Comparison of ENCODE assay signal across 8 mouse cellular contexts in the genomic region with DNA sequence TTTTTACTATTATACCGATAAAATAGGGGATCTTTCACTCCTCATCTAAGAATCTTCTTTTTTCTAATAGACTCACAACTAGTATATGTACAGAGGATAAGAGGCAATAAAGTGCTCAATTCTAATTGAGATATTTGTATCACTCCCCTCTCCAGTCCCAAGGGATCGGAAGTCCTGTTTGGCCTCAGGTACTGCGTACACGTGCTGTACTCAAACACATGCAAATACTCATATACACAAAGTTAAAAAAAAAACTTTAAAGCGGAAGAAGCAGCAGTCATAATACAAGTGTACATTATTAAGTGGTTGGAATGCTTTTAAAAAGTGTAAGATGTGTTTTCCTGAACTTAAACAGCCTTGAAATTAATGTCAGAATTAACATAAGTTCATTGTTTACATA. TPM values are rescaled to one million over a fixed set of nuclear protein-coding genes. Genes with fewer than 3 reads are reported as not detected.
DNase-seq lines count a peak whose midpoint lies in the region; ATAC-seq lines count a peak whose summit lies in the region.

No protein-coding gene starts in this region.

- no peaks in the 10 kb centered on the region for H3K4me1 ChIP-seq in neural tube, embryonic 11.5 days (ENCODE audit: control insufficient read depth, insufficient read depth, low read length)
- H3K4me1 ChIP-seq in limb, embryonic 11.5 days (ENCODE audit: control insufficient read depth, insufficient read depth, low read length), result no peaks in the 10 kb centered on the region
- H3K4me1 ChIP-seq in stomach, embryonic 14.5 days (ENCODE audit: control insufficient read depth, insufficient read depth, low read length), result no peaks in the 10 kb centered on the region

- H3K27me3 ChIP-seq in neural tube, embryonic 11.5 days (ENCODE audit: control insufficient read depth, insufficient read depth, low read length), result no peaks in the 10 kb centered on the region
- no peaks in the 10 kb centered on the region for H3K27me3 ChIP-seq in limb, embryonic 11.5 days (ENCODE audit: control insufficient read depth, insufficient read depth, low read length)
- no peaks in the 10 kb centered on the region for H3K27me3 ChIP-seq in stomach, embryonic 14.5 days (ENCODE audit: control insufficient read depth, insufficient read depth, low read length)

- peak overlapping the region; percentile 43; the same call in 1 of the 2 replicates for H3K4me3 ChIP-seq in neural tube, embryonic 11.5 days (ENCODE audit: low read depth, low read length)
- H3K4me3 ChIP-seq in limb, embryonic 11.5 days (ENCODE audit: low read depth, low read length), result peak overlapping the region; percentile 28
- H3K4me3 ChIP-seq in stomach, embryonic 14.5 days (ENCODE audit: low read depth, low read length), result peak overlapping the region; percentile 47; the same call in 1 of the 2 replicates

- H3K4me2 ChIP-seq in neural tube, embryonic 11.5 days (ENCODE audit: low read depth), result no peak overlapping the region
- peak overlapping the region; percentile 41; the same call in 1 of the 2 replicates for H3K4me2 ChIP-seq in limb, embryonic 11.5 days (ENCODE audit: low read depth, severe bottlenecking)
- peak overlapping the region; percentile 33; the same call in 1 of the 2 replicates for H3K4me2 ChIP-seq in stomach, embryonic 14.5 days (replicated peaks; ENCODE audit: low read depth, low read length)

- peak; percentile 29 for DNase-seq in cerebellum, adult 9-10 months
- DNase-seq in cerebellum, adult 11-12 months, result no peak
- DNase-seq in neural tube, embryonic 11.5 days (ENCODE audit: low spot score), result no peak
- DNase-seq in neural tube, embryonic 10.5 days (ENCODE audit: extremely low spot score, low spot score), result no peak
- DNase-seq in limb, embryonic 11.5 days (ENCODE audit: low spot score), result no peak
- no peak for DNase-seq in cerebellum, postnatal 25 days

- H3K9me3 ChIP-seq in neural tube, embryonic 11.5 days (ENCODE audit: control insufficient read depth, low read length), result no peaks in the 10 kb centered on the region
- no peaks in the 10 kb centered on the region for H3K9me3 ChIP-seq in limb, embryonic 11.5 days (ENCODE audit: control insufficient read depth, low read length)
- H3K9me3 ChIP-seq in stomach, embryonic 14.5 days (ENCODE audit: control insufficient read depth, low read depth, low read length), result no peaks in the 10 kb centered on the region

- WGBS in neural tube, embryonic 11.5 days, result 73% methylated on average over 5 of the region's 5 CpGs
- 78% methylated on average over 5 of the region's 5 CpGs for WGBS in limb, embryonic 11.5 days
- 62% methylated on average over 5 of the region's 5 CpGs for WGBS in stomach, embryonic 14.5 days

- no peak overlapping the region for H3K27ac ChIP-seq in neural tube, embryonic 11.5 days (ENCODE audit: low read depth, low read length)
- H3K27ac ChIP-seq in limb, embryonic 11.5 days (replicated peaks; ENCODE audit: low read depth, low read length), result no peak overlapping the region
- H3K27ac ChIP-seq in stomach, embryonic 14.5 days (ENCODE audit: low read length), result no peak overlapping the region

- ATAC-seq in neural tube, embryonic 11.5 days (ENCODE audit: insufficient read depth, low FRiP score, low TSS enrichment), result no peak; the same call in 1 of the 2 replicates
- ATAC-seq in limb, embryonic 11.5 days (ENCODE audit: insufficient number of reproducible peaks, low FRiP score, low TSS enrichment, low read depth), result no peak
- peak; percentile 31; the same call in 1 of the 2 replicates for ATAC-seq in stomach, embryonic 14.5 days (ENCODE audit: insufficient number of reproducible peaks, insufficient read depth, low FRiP score, low read depth)
- no peak for ATAC-seq in cerebellum, adult (ENCODE audit: insufficient number of reproducible peaks, low FRiP score, low TSS enrichment)

- H3K36me3 ChIP-seq in neural tube, embryonic 11.5 days (ENCODE audit: control insufficient read depth, insufficient read depth, low read length), result no peaks in the 10 kb centered on the region
- no peaks in the 10 kb centered on the region for H3K36me3 ChIP-seq in limb, embryonic 11.5 days (ENCODE audit: control insufficient read depth, insufficient read depth, low read length)
- H3K36me3 ChIP-seq in stomach, embryonic 14.5 days (ENCODE audit: control insufficient read depth, insufficient read depth, low read length), result no peaks in the 10 kb centered on the region

- H3K9ac ChIP-seq in neural tube, embryonic 11.5 days (ENCODE audit: low read length), result no peak overlapping the region
- peak overlapping the region; percentile 34; the same call in 1 of the 2 replicates for H3K9ac ChIP-seq in limb, embryonic 11.5 days (ENCODE audit: low read length)
- no peak overlapping the region for H3K9ac ChIP-seq in stomach, embryonic 14.5 days (replicated peaks; ENCODE audit: low read depth, low read length)

RNA-seq across cellular contexts. Expression of a gene that starts 0.5 kb away (rescaled TPM):
- 39.4 and 40.1 TPM in 2 replicates for polyA plus RNA-seq in neural tube, embryonic 11.5 days (2014; fragmentation: Nextera tagmentation; extraction: Ambion mirVana)
- 46.9 and 54.6 TPM in 2 replicates for polyA plus RNA-seq in limb, embryonic 11.5 days (2014; fragmentation: Nextera tagmentation; extraction: Ambion mirVana)
- 78.2 and 83.8 TPM in 2 replicates for polyA plus RNA-seq in stomach, embryonic 14.5 days (2014; fragmentation: Nextera tagmentation; extraction: Ambion mirVana)

RNA-seq across cellular contexts. Expression of a gene that starts 0.7 kb away (rescaled TPM):
- polyA plus RNA-seq in neural tube, embryonic 11.5 days (2014; fragmentation: Nextera tagmentation; extraction: Ambion mirVana), result 0.80 and 1.2 TPM in 2 replicates
- polyA plus RNA-seq in limb, embryonic 11.5 days (2014; fragmentation: Nextera tagmentation; extraction: Ambion mirVana), result 1.2 and 1.6 TPM in 2 replicates
- 1.7 and 2.9 TPM in 2 replicates for polyA plus RNA-seq in stomach, embryonic 14.5 days (2014; fragmentation: Nextera tagmentation; extraction: Ambion mirVana)

RNA-seq across cellular contexts. Expression of a gene that starts 34.7 kb away (rescaled TPM):
- 17.3 and 21.3 TPM in 2 replicates for polyA plus RNA-seq in neural tube, embryonic 11.5 days (2014; fragmentation: Nextera tagmentation; extraction: Ambion mirVana)
- 16.3 and 17.0 TPM in 2 replicates for polyA plus RNA-seq in limb, embryonic 11.5 days (2014; fragmentation: Nextera tagmentation; extraction: Ambion mirVana)
- polyA plus RNA-seq in stomach, embryonic 14.5 days (2014; fragmentation: Nextera tagmentation; extraction: Ambion mirVana), result 30.4 and 33.7 TPM in 2 replicates

RNA-seq across cellular contexts. Expression of a gene that starts 34.7 kb away (rescaled TPM):
- 7.0 and 8.0 TPM in 2 replicates for polyA plus RNA-seq in neural tube, embryonic 11.5 days (2014; fragmentation: Nextera tagmentation; extraction: Ambion mirVana)
- 10.2 and 12.3 TPM in 2 replicates for polyA plus RNA-seq in limb, embryonic 11.5 days (2014; fragmentation: Nextera tagmentation; extraction: Ambion mirVana)
- 13.6 and 15.8 TPM in 2 replicates for polyA plus RNA-seq in stomach, embryonic 14.5 days (2014; fragmentation: Nextera tagmentation; extraction: Ambion mirVana)

RNA-seq across cellular contexts. Expression of a gene that starts 34.7 kb away (rescaled TPM):
- 62.6 and 71.7 TPM in 2 replicates for polyA plus RNA-seq in neural tube, embryonic 11.5 days (2014; fragmentation: Nextera tagmentation; extraction: Ambion mirVana)
- polyA plus RNA-seq in limb, embryonic 11.5 days (2014; fragmentation: Nextera tagmentation; extraction: Ambion mirVana), result 72.7 and 74.8 TPM in 2 replicates
- 62.7 and 69.6 TPM in 2 replicates for polyA plus RNA-seq in stomach, embryonic 14.5 days (2014; fragmentation: Nextera tagmentation; extraction: Ambion mirVana)
